Mouse (Mus musculus) cerebellum, adult 11-12 months (tissue): Measurements from ENCODE around the gene Nfkbil1.

Source experiments
- DNase-seq: peaks from one replicate; pipeline ENCODE4 v3.0.0; 2022

Nfkbil1 gene

DNA sequence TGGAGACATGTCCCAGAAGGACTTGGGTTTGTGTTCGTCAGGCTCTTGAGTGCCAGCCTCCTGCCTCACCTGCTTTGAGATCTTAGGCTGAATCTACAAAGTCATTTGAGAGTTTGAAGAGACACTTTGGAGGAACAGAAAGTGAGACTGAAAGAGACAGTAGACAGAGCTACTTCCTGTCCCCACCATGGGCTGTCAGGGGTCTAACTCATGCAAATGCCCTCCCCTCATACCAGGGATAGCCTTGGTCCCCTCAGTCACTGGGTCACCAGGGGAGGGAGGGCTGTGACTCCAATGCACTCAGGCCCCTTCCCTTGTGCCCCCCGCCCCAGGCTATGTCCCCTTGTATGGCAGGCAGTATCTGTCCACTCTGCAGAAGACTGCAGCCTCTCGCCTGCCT, 62.3 kb downstream of the Nfkbil1 start:
- DNase-seq, result no peak

DNA sequence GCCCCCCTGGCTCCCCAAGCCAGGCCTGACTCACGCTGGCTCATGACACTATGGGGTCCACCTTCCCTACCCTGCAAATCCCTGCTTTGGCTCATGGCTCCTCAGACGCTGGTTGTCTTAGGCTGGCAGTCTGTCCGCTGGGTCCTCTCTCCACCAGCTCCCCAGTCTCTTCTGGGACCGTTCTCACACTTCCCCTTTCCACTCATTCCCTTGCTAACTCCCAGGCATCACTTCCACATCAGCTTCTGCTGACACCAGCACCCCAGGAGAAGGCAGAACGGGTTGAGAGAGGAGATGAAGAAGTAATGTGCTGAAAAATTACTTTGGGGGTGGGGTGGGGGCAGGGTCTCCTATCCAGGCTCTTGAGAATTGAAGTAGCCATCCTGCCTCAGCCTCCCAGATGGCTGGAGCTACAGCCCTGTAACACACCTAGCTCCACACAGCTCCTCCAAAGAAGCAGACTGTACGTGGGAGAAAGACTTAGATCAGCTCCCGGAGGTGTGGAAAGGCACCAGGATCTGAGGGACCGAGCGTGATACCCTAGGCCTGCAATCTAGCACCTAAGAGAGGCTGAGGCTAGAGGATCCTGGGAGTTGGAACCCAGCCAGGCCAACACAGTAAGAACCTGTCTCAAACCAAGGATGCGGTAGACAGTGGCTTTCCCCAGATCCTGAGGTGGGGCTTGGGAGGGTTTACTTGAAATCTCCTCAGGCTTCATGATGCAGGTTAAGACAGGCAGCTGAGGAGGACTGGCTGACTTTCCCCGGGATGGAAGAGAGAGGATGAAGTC, 63.0 kb downstream of the Nfkbil1 start:
- DNase-seq, result no peak
